8 mouse cellular contexts compared by ENCODE assay signal in genomic region chr9:30921261-30922103, GRCm38 (mm10). TPM values are rescaled to one million over a fixed set of nuclear protein-coding genes. Genes with fewer than 3 reads are reported as not detected.
DNase-seq lines count a peak whose midpoint lies in the region; ATAC-seq lines count a peak whose summit lies in the region.

No protein-coding gene starts in this region.

- no peak overlapping the region for H3K27ac ChIP-seq in kidney, embryonic 15.5 days
- H3K27ac ChIP-seq in embryonic facial prominence, embryonic 12.5 days: 0 out of 2 replicates have a peak overlapping the region, but pooled peaks have one; percentile 20
- H3K27ac ChIP-seq in hindbrain, embryonic 13.5 days: no peak overlapping the region
- peak overlapping the region; percentile 60 for H3K27ac ChIP-seq in midbrain, embryonic 16.5 days (ENCODE audit: low read length)

- H3K9me3 ChIP-seq in kidney, embryonic 15.5 days (replicated peaks): no peaks in the 10 kb centered on the region
- H3K9me3 ChIP-seq in embryonic facial prominence, embryonic 12.5 days: no peaks in the 10 kb centered on the region
- H3K9me3 ChIP-seq in hindbrain, embryonic 13.5 days: no peaks in the 10 kb centered on the region
- H3K9me3 ChIP-seq in midbrain, embryonic 16.5 days (replicated peaks; ENCODE audit: control insufficient read depth, low read length, poor library complexity, severe bottlenecking): no peaks in the 10 kb centered on the region

- peaks cover 25% of the 10 kb centered on the region for H3K4me1 ChIP-seq in kidney, embryonic 15.5 days
- peaks cover 21% of the 10 kb centered on the region for H3K4me1 ChIP-seq in embryonic facial prominence, embryonic 12.5 days
- peaks cover 31% of the 10 kb centered on the region for H3K4me1 ChIP-seq in hindbrain, embryonic 13.5 days (replicated peaks)
- peaks cover 5% of the 10 kb centered on the region; the same call in 1 of the 2 replicates for H3K4me1 ChIP-seq in midbrain, embryonic 16.5 days (ENCODE audit: control insufficient read depth, insufficient read depth, low read length)

- peak overlapping the region; percentile 82 for H3K4me2 ChIP-seq in kidney, embryonic 15.5 days
- H3K4me2 ChIP-seq in embryonic facial prominence, embryonic 12.5 days (replicated peaks): peak overlapping the region; percentile 93
- H3K4me2 ChIP-seq in hindbrain, embryonic 13.5 days: peak overlapping the region; percentile 97
- peak overlapping the region; percentile 95 for H3K4me2 ChIP-seq in midbrain, embryonic 16.5 days (ENCODE audit: low read length)

- 4% methylated on average over 56 of the region's 56 CpGs for WGBS in kidney, embryonic 15.5 days
- 4% methylated on average over 56 of the region's 56 CpGs for WGBS in embryonic facial prominence, embryonic 12.5 days
- WGBS in hindbrain, embryonic 13.5 days: 6% methylated on average over 56 of the region's 56 CpGs
- 2% methylated on average over 56 of the region's 56 CpGs for WGBS in midbrain, embryonic 16.5 days

- ATAC-seq in kidney, embryonic 15.5 days (replicated peaks; ENCODE audit: low FRiP score): 0 out of 2 replicates have a peak, but pooled peaks have one; percentile 23
- ATAC-seq in embryonic facial prominence, embryonic 12.5 days (ENCODE audit: insufficient number of reproducible peaks, insufficient read depth, low FRiP score, low TSS enrichment): 0 out of 2 replicates have a peak, but pooled peaks have one; percentile 7
- peak; percentile 55 for ATAC-seq in hindbrain, embryonic 13.5 days (ENCODE audit: low FRiP score)
- peak; percentile 57 for ATAC-seq in midbrain, embryonic 16.5 days

- no peaks in the 10 kb centered on the region for H3K36me3 ChIP-seq in kidney, embryonic 15.5 days
- no peaks in the 10 kb centered on the region for H3K36me3 ChIP-seq in embryonic facial prominence, embryonic 12.5 days
- no peaks in the 10 kb centered on the region for H3K36me3 ChIP-seq in hindbrain, embryonic 13.5 days
- H3K36me3 ChIP-seq in midbrain, embryonic 16.5 days (ENCODE audit: control insufficient read depth, insufficient read depth, low read length): no peaks in the 10 kb centered on the region

- H3K4me3 ChIP-seq in kidney, embryonic 15.5 days (replicated peaks): peak overlapping the region; percentile 57
- H3K4me3 ChIP-seq in embryonic facial prominence, embryonic 12.5 days: peak overlapping the region; percentile 52
- H3K4me3 ChIP-seq in hindbrain, embryonic 13.5 days: peak overlapping the region; percentile 59
- peak overlapping the region; percentile 69 for H3K4me3 ChIP-seq in midbrain, embryonic 16.5 days (ENCODE audit: low read depth, low read length)

- H3K27me3 ChIP-seq in kidney, embryonic 15.5 days: peaks cover 26% of the 10 kb centered on the region
- H3K27me3 ChIP-seq in embryonic facial prominence, embryonic 12.5 days: peaks cover 15% of the 10 kb centered on the region
- peaks cover 49% of the 10 kb centered on the region for H3K27me3 ChIP-seq in hindbrain, embryonic 13.5 days
- peaks cover 10% of the 10 kb centered on the region for H3K27me3 ChIP-seq in midbrain, embryonic 16.5 days (ENCODE audit: control insufficient read depth, insufficient read depth, low read depth, low read length)

- peak overlapping the region; percentile 46 for H3K9ac ChIP-seq in kidney, embryonic 15.5 days
- H3K9ac ChIP-seq in embryonic facial prominence, embryonic 12.5 days: peak overlapping the region; percentile 67
- H3K9ac ChIP-seq in hindbrain, embryonic 13.5 days: peak overlapping the region; percentile 71
- peak overlapping the region; percentile 71 for H3K9ac ChIP-seq in midbrain, embryonic 16.5 days (ENCODE audit: low read depth, low read length)

- no peak for DNase-seq in kidney, postnatal 25 days
- no peak for DNase-seq in retina, embryonic 14.5 days (ENCODE audit: low spot score)
- no peak for DNase-seq in testis, postnatal 10 days (ENCODE audit: low spot score)
- DNase-seq in retina, postnatal 1 day: no peak

RNA-seq across cellular contexts. Expression of gene Adamts15, which starts 0.8 kb away (rescaled TPM):
- 6.8 and 8.0 TPM in 2 replicates for polyA plus RNA-seq in kidney, embryonic 15.5 days (2015; fragmentation: Nextera tagmentation; extraction: Ambion mirVana)
- polyA plus RNA-seq in embryonic facial prominence, embryonic 12.5 days (2016; fragmentation: Nextera tagmentation; extraction: Ambion mirVana): 21.7 and 22.4 TPM in 2 replicates
- 3.4 and 3.8 TPM in 2 replicates for polyA plus RNA-seq in hindbrain, embryonic 13.5 days (2015; fragmentation: Nextera tagmentation; extraction: Ambion mirVana)
- 7.4 and 9.0 TPM in 2 replicates for polyA plus RNA-seq in midbrain, embryonic 16.5 days (2015; fragmentation: Nextera tagmentation; extraction: Ambion mirVana)

RNA-seq across cellular contexts. Expression of gene Adamts8, which starts 20.9 kb away (rescaled TPM):
- polyA plus RNA-seq in kidney, embryonic 15.5 days (2015; fragmentation: Nextera tagmentation; extraction: Ambion mirVana): 0.58 and 1.8 TPM in 2 replicates
- polyA plus RNA-seq in embryonic facial prominence, embryonic 12.5 days (2016; fragmentation: Nextera tagmentation; extraction: Ambion mirVana): 2.0 and 2.5 TPM in 2 replicates
- 1.4 and 2.0 TPM in 2 replicates for polyA plus RNA-seq in hindbrain, embryonic 13.5 days (2015; fragmentation: Nextera tagmentation; extraction: Ambion mirVana)
- polyA plus RNA-seq in midbrain, embryonic 16.5 days (2015; fragmentation: Nextera tagmentation; extraction: Ambion mirVana): 1.1 and 2.2 TPM in 2 replicates

Comparison
In these comparisons a context has a peak if more than half of its experiments do, and no peak if none do; other contexts are left out.
1. ATAC-seq: peak in every context shown above with its lines; median percentile 57 in midbrain, embryonic 16.5 days; 55 in hindbrain, embryonic 13.5 days; 23 in kidney, embryonic 15.5 days; 7 in embryonic facial prominence, embryonic 12.5 days.
2. H3K27ac ChIP-seq: peak in embryonic facial prominence, embryonic 12.5 days (single experiment) and midbrain, embryonic 16.5 days (single experiment); none in kidney, embryonic 15.5 days (single experiment) and hindbrain, embryonic 13.5 days (single experiment).
3. Peak in every context shown above with its lines, with median percentiles within 50 percentile points of each other: H3K4me2 ChIP-seq, H3K4me3 ChIP-seq and H3K9ac ChIP-seq.